Mouse (Mus musculus): ENCODE data around the gene Rab44.

- peak; percentile 57 for TF ChIP-seq CTCF (IDR thresholded peaks at IDR 0.05; ENCODE audit: control insufficient read depth, insufficient read depth, insufficient read length)
- no peak for TF ChIP-seq USF1 (IDR thresholded peaks at IDR 0.05; ENCODE audit: low read depth)
Measured at GRCm38 (mm10) chr17:29176391-29177267, 62.7 kb downstream of the Rab44 start.

Data from C2C12 (cell line).